ENCODE assay signal across 1 mouse cellular context in genomic region chr1:138982203-138982602, GRCm38 (mm10).
TF ChIP-seq lines count a peak whose summit lies in the region.

No protein-coding gene starts in this region.

TF ChIP-seq in CH12.LX, 34 proteins besides CTCF, POLR2A, EP300 and RAD21 (continued from another document):
- TF ChIP-seq MAZ (IDR thresholded peaks at IDR 0.05; ENCODE audit: low read depth, low read length) (no peak), JUN (IDR thresholded peaks at IDR 0.05; ENCODE audit: insufficient read depth, low read depth, low read length) (no peak), TCF12 (IDR thresholded peaks at IDR 0.05; ENCODE audit: low read depth, low read length) (no peak), MAX (IDR thresholded peaks at IDR 0.05; ENCODE audit: low read length) (no peak)
